Mouse (Mus musculus) MEL (cell line): ENCODE results near the gene Hist1h2af.
"Not testable (repeated sequence)": the region's sequence is repeated elsewhere in the genome, so short reads cannot be mapped to it uniquely, and the experiment has no call there.

ENCODE experiments used
- CTCF ChIP-seq, 3 experiments: IDR thresholded peaks in 2 of 3; conservative IDR thresholded peaks in 1 of 3; 2 replicates each; pipeline ENCODE4 v1.5.1; 2011 to 2012; ENCODE audit warnings: low read length in 3 of 3, low read depth in 2 of 3, mild to moderate bottlenecking in 2 of 3, improper control_type of control experiment in 1 of 3, inconsistent platforms in 1 of 3, mixed read lengths in 1 of 3, moderate library complexity in 1 of 3; ENCODE audit not compliant: control insufficient read depth in 1 of 3, insufficient read depth in 1 of 3, poor library complexity in 1 of 3, severe bottlenecking in 1 of 3
- EP300 ChIP-seq, 2 experiments: IDR thresholded peaks; 2 replicates each; pipeline ENCODE4 v1.6.1; 2011; ENCODE audit warnings: improper control_type of control experiment in 2 of 2, low read length in 2 of 2, low read depth in 1 of 2, mild to moderate bottlenecking in 1 of 2
- ETS1 ChIP-seq: IDR thresholded peaks from 2 replicates; pipeline ENCODE4 v1.6.1; 2012; ENCODE audit warnings: low read depth, mild to moderate bottlenecking, inconsistent platforms, low read length, improper control_type of control experiment, moderate library complexity
- GATA1 ChIP-seq: IDR thresholded peaks from 2 replicates; pipeline ENCODE4 v1.6.1; 2011; ENCODE audit warnings: low read depth, low read length, improper control_type of control experiment
- NRF1 ChIP-seq: IDR thresholded peaks from 2 replicates; pipeline ENCODE4 v1.6.1; 2014; ENCODE audit warnings: low read depth, mild to moderate bottlenecking, inconsistent platforms, low read length, improper control_type of control experiment, moderate library complexity; ENCODE audit not compliant: poor library complexity, insufficient read depth, severe bottlenecking
- POLR2A ChIP-seq, 2 experiments: IDR thresholded peaks; 2 replicates each; pipeline ENCODE4 v1.6.1; 2011 to 2012; ENCODE audit warnings: low read length in 2 of 2, mild to moderate bottlenecking in 2 of 2, control low read depth in 1 of 2, improper control_type of control experiment in 1 of 2, low read depth in 1 of 2, moderate library complexity in 1 of 2; ENCODE audit not compliant: control insufficient read depth in 1 of 2, insufficient read depth in 1 of 2, poor library complexity in 1 of 2
- RCOR1 ChIP-seq: IDR thresholded peaks from 2 replicates; pipeline ENCODE4 v1.6.1; 2012; ENCODE audit warnings: low read depth, mild to moderate bottlenecking, inconsistent platforms, low read length, improper control_type of control experiment
- ZMIZ1 ChIP-seq: IDR thresholded peaks from 2 replicates; pipeline ENCODE4 v1.6.1; 2012; ENCODE audit warnings: low read depth, mild to moderate bottlenecking, inconsistent platforms, low read length, improper control_type of control experiment, moderate library complexity

DNA sequence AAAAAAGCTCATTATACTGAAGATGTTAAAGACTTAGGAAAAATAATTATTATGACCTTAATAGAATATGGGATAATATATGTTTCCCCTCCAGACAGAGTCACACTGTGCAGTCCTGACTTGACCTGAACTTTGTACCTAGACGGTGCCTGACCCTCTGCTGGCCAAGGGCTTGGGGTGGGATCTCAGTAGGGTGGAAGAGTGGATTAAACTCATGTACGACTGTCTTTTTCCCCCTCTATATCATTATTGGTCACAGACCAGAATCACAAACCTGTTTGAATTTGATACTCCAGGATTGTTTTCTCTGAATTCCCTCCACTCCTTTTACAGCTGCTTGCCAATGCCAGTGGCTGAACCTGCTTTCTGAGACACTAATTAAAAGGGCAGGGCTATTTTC is 27.0 kb downstream of the Hist1h2af start:
- TF ChIP-seq POLR2A (IDR thresholded peaks at IDR 0.05; ENCODE audit: control insufficient read depth in 1 of 2, insufficient read depth in 1 of 2, low read depth in 1 of 2, low read length in 2 of 2, poor library complexity in 1 of 2); RCOR1; EP300 (IDR thresholded peaks at IDR 0.05; ENCODE audit: low read depth in 1 of 2, low read length in 2 of 2); ZMIZ1; CTCF (IDR thresholded peaks at IDR 0.05 in 2 of 3, conservative IDR thresholded peaks at IDR 0.05 in 1 of 3; ENCODE audit: control insufficient read depth in 1 of 3, insufficient read depth in 1 of 3, low read depth in 2 of 3, low read length in 3 of 3, poor library complexity in 1 of 3, severe bottlenecking in 1 of 3); GATA1; NRF1; ETS1: not testable (repeated sequence)
